Mouse (Mus musculus) stomach, embryonic 16.5 days (tissue): Measurements from ENCODE around the gene Gm13276. TPM values are rescaled to one million over a fixed set of nuclear protein-coding genes. Genes with fewer than 3 reads are reported as not detected.
"Not testable (repeated sequence)": the region's sequence is repeated elsewhere in the genome, so short reads cannot be mapped to it uniquely, and the experiment has no call there.

Experiments used
- ATAC-seq: fragments of 200-750 bp; cut with Nextera tagmentation; 2 replicates; pipeline ENCODE4 v1.8.0; 2017; ENCODE audit warnings: moderate number of reproducible peaks, moderate TSS enrichment; ENCODE audit not compliant: insufficient read depth, low FRiP score
- H3K27ac ChIP-seq: fragments of 300-500 bp; sonication (generic); 2 replicates; pipeline ENCODE4 v1.5.1; 2014; ENCODE audit warnings: low read length
- H3K27me3 ChIP-seq: fragments of 300-500 bp; sonication (generic); 2 replicates; pipeline ENCODE4 v1.6.1; 2014; ENCODE audit warnings: low read length, control low read depth, mixed read lengths; ENCODE audit not compliant: control insufficient read depth, insufficient read depth
- H3K36me3 ChIP-seq: fragments of 300-500 bp; sonication (generic); 2 replicates; pipeline ENCODE4 v1.6.1; 2014; ENCODE audit warnings: low read length; ENCODE audit not compliant: control insufficient read depth, insufficient read depth
- H3K4me1 ChIP-seq: fragments of 300-500 bp; sonication (generic); 2 replicates; pipeline ENCODE4 v1.6.1; 2014; ENCODE audit warnings: low read length, control low read depth, mixed read lengths; ENCODE audit not compliant: control insufficient read depth, insufficient read depth
- H3K4me2 ChIP-seq: fragments of 300-500 bp; sonication (generic); 2 replicates; pipeline ENCODE4 v1.6.1; 2014; ENCODE audit warnings: low read depth, low read length, mixed read lengths
- H3K4me3 ChIP-seq: fragments of 300-500 bp; sonication (generic); replicated peaks from 2 replicates; pipeline ENCODE4 v1.5.1; 2014; ENCODE audit warnings: mild to moderate bottlenecking, low read length
- H3K9ac ChIP-seq: fragments of 300-500 bp; sonication (generic); 2 replicates; pipeline ENCODE4 v1.6.1; 2014; ENCODE audit warnings: low read length
- H3K9me3 ChIP-seq: fragments of 300-500 bp; sonication (generic); replicated peaks from 2 replicates; pipeline ENCODE4 v1.6.1; 2016; ENCODE audit warnings: low read length, control low read depth; ENCODE audit not compliant: control insufficient read depth
- WGBS: fragments of 180-500 bp; shearing (Covaris S2); extraction: QIAGEN DNeasy Blood & Tissue Kit; methylation state at CpG from one replicate; pipeline ENCODE4 v1.1.7; 2014; 5-methylcytosine and 5-hydroxymethylcytosine counted together
- polyA plus RNA-seq: library from polyadenylated mRNA; unstranded; fragments of >200 nt; fragmentation: Nextera tagmentation; extraction: Ambion mirVana; gene quantifications from 2 replicates; pipeline ENCODE4 v1.2.1, GENCODE M21; 2015

The Gm13276 gene
- polyA plus RNA-seq, 1 experiment from 2014 or later = not detected

- H3K27ac ChIP-seq, H3K9ac ChIP-seq, H3K4me2 ChIP-seq, H3K27me3 ChIP-seq, H3K4me1 ChIP-seq, H3K4me3 ChIP-seq, H3K9me3 ChIP-seq, ATAC-seq, H3K36me3 ChIP-seq: not testable (repeated sequence)
- no CpG with 5 or more reads among the region's 29 CpGs for WGBS
Measured at GRCm38 (mm10) chr4:88802954-88803353, 17.4 kb downstream of the Gm13276 start, which contains the start of gene Gm13287. TSS of gene Gm13287 (plus strand) at chr4:88803254.

GRCm38 (mm10) chr4:88805231-88805630, 19.7 kb downstream of the Gm13276 start, which contains the start of gene Gm13288:
TSS of gene Gm13288 (plus strand) at chr4:88805531.
- not testable (repeated sequence) for H3K4me1 ChIP-seq, H3K9ac ChIP-seq, H3K27me3 ChIP-seq, ATAC-seq, H3K4me2 ChIP-seq, H3K27ac ChIP-seq, H3K36me3 ChIP-seq, H3K9me3 ChIP-seq
- H3K4me3 ChIP-seq = peak within 1 kb of the TSS; percentile 23; the same call in 1 of the 2 replicates
- no CpG with 5 or more reads among the region's 8 CpGs for WGBS

GRCm38 (mm10) chr4:88805761-88806160, 20.3 kb downstream of the Gm13276 start:
- H3K27me3 ChIP-seq, H3K4me1 ChIP-seq, H3K36me3 ChIP-seq, H3K4me2 ChIP-seq, ATAC-seq, H3K9me3 ChIP-seq, H3K9ac ChIP-seq, H3K27ac ChIP-seq: not testable (repeated sequence)
- H3K4me3 ChIP-seq = peak overlapping the region; percentile 23; the same call in 1 of the 2 replicates
- WGBS = 0% methylated on average over 13 of the region's 34 CpGs

- Histone ChIP-seq H3K36me3 (no peaks in the 10 kb centered on the region), H3K4me2 (no peak within 1 kb of the TSS), H3K9me3 (no peaks in the 10 kb centered on the region), H3K9ac (no peak within 1 kb of the TSS), H3K27ac (no peak within 1 kb of the TSS), H3K27me3 (no peaks in the 10 kb centered on the region), H3K4me1 (no peaks in the 10 kb centered on the region), H3K4me3 (no peak within 1 kb of the TSS)
- 46% methylated on average over 3 of the region's 3 CpGs for WGBS
- no peak for ATAC-seq
Measured at GRCm38 (mm10) chr4:88815928-88816327, 30.4 kb downstream of the Gm13276 start, which contains the start of gene Ifna7. TSS of gene Ifna7 (plus strand) at chr4:88816228.

- Histone ChIP-seq H3K4me2 (no peak within 1 kb of the TSS), H3K4me1 (no peaks in the 10 kb centered on the region), H3K27ac (no peak within 1 kb of the TSS), H3K9me3 (no peaks in the 10 kb centered on the region), H3K36me3 (no peaks in the 10 kb centered on the region), H3K27me3 (no peaks in the 10 kb centered on the region), H3K9ac (no peak within 1 kb of the TSS), H3K4me3 (no peak within 1 kb of the TSS)
- no peak for ATAC-seq
- 74% methylated on average over 1 of the region's 1 CpGs for WGBS
Measured at GRCm38 (mm10) chr4:88819659-88820058, 34.1 kb downstream of the Gm13276 start, which contains the start of gene Ifna11. TSS of gene Ifna11 (plus strand) at chr4:88819959.

- Histone ChIP-seq H3K27me3 (no peaks in the 10 kb centered on the region), H3K4me3 (no peak overlapping the region), H3K36me3 (no peaks in the 10 kb centered on the region), H3K9me3 (no peaks in the 10 kb centered on the region), H3K27ac (no peak overlapping the region), H3K4me2 (no peak overlapping the region), H3K9ac (no peak overlapping the region), H3K4me1 (no peaks in the 10 kb centered on the region)
- WGBS = 20% methylated on average over 4 of the region's 4 CpGs
- ATAC-seq = no peak
Measured at GRCm38 (mm10) chr4:88822995-88823394, 37.5 kb downstream of the Gm13276 start.

GRCm38 (mm10) chr4:88827116-88827515, 41.6 kb downstream of the Gm13276 start, which contains the start of gene Ifna6:
TSS of gene Ifna6 (plus strand) at chr4:88827416.
- not testable (repeated sequence) for H3K4me3 ChIP-seq, H3K4me1 ChIP-seq, H3K27me3 ChIP-seq, H3K9me3 ChIP-seq, ATAC-seq, H3K9ac ChIP-seq, H3K36me3 ChIP-seq, H3K27ac ChIP-seq, H3K4me2 ChIP-seq

- H3K9ac ChIP-seq = no peak overlapping the region
- no peaks in the 10 kb centered on the region for H3K27me3 ChIP-seq
- H3K9me3 ChIP-seq = no peaks in the 10 kb centered on the region
- no peak overlapping the region for H3K4me3 ChIP-seq
- 27% methylated on average over 4 of the region's 4 CpGs for WGBS
- H3K4me1 ChIP-seq = no peaks in the 10 kb centered on the region
- H3K36me3 ChIP-seq = no peaks in the 10 kb centered on the region
- no peak overlapping the region for H3K27ac ChIP-seq
- H3K4me2 ChIP-seq = no peak overlapping the region
- ATAC-seq = no peak
Measured at GRCm38 (mm10) chr4:88830523-88830922, 45.0 kb downstream of the Gm13276 start.

GRCm38 (mm10) chr4:88835225-88835624, 49.7 kb downstream of the Gm13276 start, which contains the start of gene Ifna5:
TSS of gene Ifna5 (plus strand) at chr4:88835525.
- H3K4me2 ChIP-seq, H3K9ac ChIP-seq, H3K4me3 ChIP-seq, H3K4me1 ChIP-seq, ATAC-seq, H3K9me3 ChIP-seq, H3K27me3 ChIP-seq, H3K36me3 ChIP-seq, H3K27ac ChIP-seq: not testable (repeated sequence)
- WGBS = 79% methylated on average over 1 of the region's 1 CpGs
